Mouse (Mus musculus): ENCODE data around the gene Cux2. TPM values are rescaled to one million over a fixed set of nuclear protein-coding genes. Genes with fewer than 3 reads are reported as not detected.

The Cux2 gene
- polyA plus RNA-seq, 1 experiment from 2014 or later = 2.7 TPM

DNA sequence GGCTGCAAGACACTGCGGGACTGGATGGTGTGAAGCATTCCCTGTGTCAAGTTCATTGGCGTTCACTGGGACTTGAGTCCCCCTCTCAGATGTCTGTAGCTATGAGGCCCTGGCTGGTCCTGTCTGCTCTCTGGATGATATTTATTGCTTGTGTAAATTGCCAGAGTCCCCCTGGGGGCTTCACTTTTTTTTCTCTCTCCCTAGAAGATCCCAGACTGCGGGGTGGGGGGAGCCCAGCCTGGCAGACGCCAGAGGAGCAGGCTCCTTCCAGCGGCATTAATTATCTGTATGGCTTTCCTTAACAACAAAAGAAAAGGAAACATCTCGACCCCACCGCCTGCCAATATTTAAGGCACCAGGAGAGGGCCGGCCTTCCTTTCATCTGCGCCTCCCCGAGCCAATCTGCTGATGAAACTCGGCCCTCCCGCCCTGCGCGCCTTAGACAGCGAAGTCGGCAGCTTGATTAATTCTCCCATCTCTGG, 68.2 kb downstream of the Cux2 start:
- no peak overlapping the region for H3K4me2 ChIP-seq
- H3K27ac ChIP-seq = no peak overlapping the region
- H3K9me3 ChIP-seq (replicated peaks) = no peaks in the 10 kb centered on the region
- no peak for ATAC-seq
- 38% methylated on average over 16 of the region's 16 CpGs for WGBS (ENCODE audit: insufficient replicate concordance)
- no peak overlapping the region for H3K4me3 ChIP-seq
- H3K9ac ChIP-seq = no peak overlapping the region
- H3K27me3 ChIP-seq (replicated peaks) = no peaks in the 10 kb centered on the region
- H3K36me3 ChIP-seq = no peaks in the 10 kb centered on the region
- no peaks in the 10 kb centered on the region for H3K4me1 ChIP-seq

DNA sequence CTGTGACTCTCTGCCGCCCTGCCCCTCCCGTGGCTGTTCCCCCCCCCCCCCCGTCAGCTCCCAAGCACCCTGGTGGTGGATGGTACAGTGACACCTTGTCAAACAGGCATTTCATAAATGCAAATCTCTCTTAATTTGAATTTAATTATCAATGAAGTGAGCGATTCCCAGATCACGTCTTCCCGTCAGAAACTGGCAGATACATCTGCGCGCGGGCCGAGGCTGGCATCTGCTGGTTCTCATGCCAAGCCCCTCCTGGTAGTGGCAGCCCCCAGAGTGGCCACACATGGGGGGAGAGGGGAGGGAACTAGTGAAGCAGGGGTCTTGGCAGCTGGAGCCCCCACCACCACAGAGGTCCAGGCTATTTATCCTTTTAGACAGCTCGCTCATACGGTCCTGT, 73.6 kb downstream of the Cux2 start:
- Histone ChIP-seq H3K4me3 (no peak overlapping the region), H3K27me3 (replicated peaks) (no peaks in the 10 kb centered on the region), H3K9me3 (replicated peaks) (no peaks in the 10 kb centered on the region), H3K9ac (no peak overlapping the region), H3K36me3 (no peaks in the 10 kb centered on the region), H3K4me2 (no peak overlapping the region), H3K27ac (no peak overlapping the region), H3K4me1 (no peaks in the 10 kb centered on the region)
- 80% methylated on average over 12 of the region's 12 CpGs for WGBS (ENCODE audit: insufficient replicate concordance)
- no peak for ATAC-seq

DNA sequence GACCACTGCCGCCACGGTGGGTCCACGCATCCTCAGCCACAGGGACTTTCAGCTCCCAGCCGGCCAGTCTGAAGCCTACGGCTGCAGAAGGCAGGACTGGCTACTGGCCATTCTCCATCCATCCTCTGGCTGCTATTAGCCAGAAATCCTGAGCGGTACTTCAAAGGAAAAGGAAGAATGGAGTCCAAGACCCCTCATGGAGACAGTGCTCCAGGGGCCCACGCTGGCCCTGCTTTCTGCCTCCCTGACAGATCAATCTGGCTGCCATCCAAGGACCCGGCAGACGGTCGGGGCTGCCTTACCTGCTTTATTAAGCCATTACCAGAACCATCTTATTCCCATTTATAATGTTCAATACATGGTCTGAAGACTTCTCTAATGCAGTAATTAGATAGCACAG, 76.4 kb downstream of the Cux2 start:
- H3K27ac ChIP-seq = no peak overlapping the region
- no peaks in the 10 kb centered on the region for H3K4me1 ChIP-seq
- no peak overlapping the region for H3K4me3 ChIP-seq
- H3K4me2 ChIP-seq = no peak overlapping the region
- H3K9me3 ChIP-seq (replicated peaks) = no peaks in the 10 kb centered on the region
- no peak for ATAC-seq
- no peaks in the 10 kb centered on the region for H3K36me3 ChIP-seq
- H3K9ac ChIP-seq = no peak overlapping the region
- 74% methylated on average over 10 of the region's 10 CpGs for WGBS (ENCODE audit: insufficient replicate concordance)
- no peaks in the 10 kb centered on the region for H3K27me3 ChIP-seq (replicated peaks)

DNA sequence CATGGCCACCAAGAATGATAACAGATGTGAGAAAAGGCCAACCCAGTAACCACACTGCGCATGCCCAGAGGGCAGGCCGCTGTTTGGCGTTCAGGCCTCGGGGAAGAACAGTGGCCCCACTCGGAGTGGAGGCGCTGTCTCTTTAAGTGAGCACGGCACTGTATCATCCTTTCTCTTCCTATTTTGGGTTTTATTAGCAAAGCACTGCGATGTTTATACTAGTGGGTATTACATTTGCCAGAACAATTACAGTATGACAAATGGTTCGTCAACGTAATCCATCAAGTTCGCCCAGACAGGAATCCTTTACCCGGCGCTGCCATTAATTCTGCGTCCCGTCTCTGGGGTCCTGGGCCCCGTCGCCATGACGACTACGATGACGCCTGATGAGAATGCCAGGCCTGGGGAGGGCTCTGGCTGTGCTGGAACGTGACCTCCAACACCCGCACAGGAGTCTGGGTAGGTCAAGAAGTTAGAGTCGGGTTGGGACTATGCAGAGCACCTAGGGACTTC, 77.2 kb downstream of the Cux2 start:
- Histone ChIP-seq H3K4me1 (no peaks in the 10 kb centered on the region), H3K36me3 (no peaks in the 10 kb centered on the region), H3K4me2 (no peak overlapping the region), H3K27me3 (replicated peaks) (no peaks in the 10 kb centered on the region), H3K9ac (no peak overlapping the region), H3K9me3 (replicated peaks) (no peaks in the 10 kb centered on the region), H3K27ac (no peak overlapping the region), H3K4me3 (no peak overlapping the region)
- ATAC-seq = no peak
- WGBS (ENCODE audit: insufficient replicate concordance) = 58% methylated on average over 23 of the region's 23 CpGs

DNA sequence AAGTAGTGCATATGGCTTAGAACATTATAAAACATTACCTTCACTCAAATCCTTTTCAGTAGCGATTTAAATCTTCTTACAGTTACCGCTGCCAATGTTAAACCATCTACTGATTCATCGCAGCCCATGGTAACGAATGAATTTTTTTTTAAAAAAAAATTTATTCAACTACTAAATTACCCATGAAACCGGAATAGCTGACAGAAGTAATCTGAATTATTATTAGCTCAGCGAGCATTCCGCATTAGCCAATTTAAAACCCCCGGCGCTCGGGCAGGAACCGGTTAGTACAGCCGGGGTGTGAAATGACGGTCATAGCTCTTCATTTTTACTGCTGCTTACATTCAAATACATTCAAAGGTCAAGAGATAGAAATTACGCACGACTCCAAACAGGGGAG, 80.9 kb downstream of the Cux2 start:
- Histone ChIP-seq H3K27ac (no peak overlapping the region), H3K4me2 (no peak overlapping the region), H3K36me3 (no peaks in the 10 kb centered on the region), H3K9me3 (replicated peaks) (no peaks in the 10 kb centered on the region), H3K4me1 (peaks cover 9% of the 10 kb centered on the region), H3K27me3 (replicated peaks) (peaks cover 5% of the 10 kb centered on the region; the same call in 1 of the 2 replicates), H3K9ac (no peak overlapping the region), H3K4me3 (no peak overlapping the region)
- no peak for ATAC-seq
- WGBS (ENCODE audit: insufficient replicate concordance) = 78% methylated on average over 15 of the region's 15 CpGs

DNA sequence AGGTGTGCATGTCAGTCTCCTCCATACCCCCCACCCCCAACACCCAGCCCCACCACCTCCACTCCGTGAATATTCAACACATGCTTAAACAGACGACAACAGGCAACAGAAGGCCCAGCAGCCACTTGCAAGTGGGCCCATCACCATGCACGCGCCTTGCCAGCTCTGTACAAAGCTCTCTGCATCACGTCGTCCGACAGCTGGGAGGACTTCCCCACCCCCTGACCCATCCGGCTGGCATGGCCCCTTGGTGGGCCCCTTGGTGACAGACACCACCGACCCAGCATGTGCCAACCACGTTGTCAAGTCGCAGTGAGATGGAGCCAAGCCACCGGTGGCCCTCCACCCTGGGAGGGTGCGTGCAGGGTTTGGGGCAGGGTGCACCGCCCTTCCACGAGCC, 81.5 kb downstream of the Cux2 start:
- no peak overlapping the region for H3K4me3 ChIP-seq

DNA sequence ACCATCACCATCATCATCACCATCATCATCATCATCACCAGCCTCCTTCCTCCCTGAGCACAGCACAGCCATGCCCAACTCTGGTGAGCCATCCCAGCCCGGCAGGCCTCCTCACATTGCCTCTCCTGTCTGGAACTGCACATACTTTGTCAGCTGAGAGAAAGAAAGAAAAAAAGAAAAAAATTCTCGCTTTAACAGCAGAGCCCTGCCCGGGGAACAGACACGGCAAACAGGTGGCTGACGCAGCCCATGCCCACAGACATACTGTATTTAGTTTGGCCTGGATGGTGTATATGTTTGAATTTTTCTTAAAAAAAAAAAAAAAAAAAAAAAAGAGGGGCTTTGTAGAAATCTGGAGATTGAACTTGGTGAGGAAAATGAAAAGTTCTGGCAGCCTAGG, 82.4 kb downstream of the Cux2 start:
- no peak overlapping the region for H3K4me3 ChIP-seq
- H3K36me3 ChIP-seq = no peaks in the 10 kb centered on the region
- H3K4me2 ChIP-seq = no peak overlapping the region
- H3K4me1 ChIP-seq = peaks cover 9% of the 10 kb centered on the region
- no peak overlapping the region for H3K27ac ChIP-seq
- H3K9me3 ChIP-seq (replicated peaks) = no peaks in the 10 kb centered on the region
- peaks cover 5% of the 10 kb centered on the region; the same call in 1 of the 2 replicates for H3K27me3 ChIP-seq (replicated peaks)
- H3K9ac ChIP-seq = no peak overlapping the region
- ATAC-seq = no peak
- WGBS (ENCODE audit: insufficient replicate concordance) = 72% methylated on average over 5 of the region's 5 CpGs

More for the DNA sequence above, 81.5 kb downstream of the Cux2 start:
- H3K9me3 ChIP-seq (replicated peaks) = no peaks in the 10 kb centered on the region
- no peak overlapping the region for H3K9ac ChIP-seq
- H3K27ac ChIP-seq = no peak overlapping the region
- peaks cover 9% of the 10 kb centered on the region for H3K4me1 ChIP-seq
- H3K36me3 ChIP-seq = no peaks in the 10 kb centered on the region
- no peak overlapping the region for H3K4me2 ChIP-seq
- H3K27me3 ChIP-seq (replicated peaks) = peaks cover 5% of the 10 kb centered on the region; the same call in 1 of the 2 replicates
- ATAC-seq = no peak
- WGBS (ENCODE audit: insufficient replicate concordance) = 76% methylated on average over 15 of the region's 15 CpGs

DNA sequence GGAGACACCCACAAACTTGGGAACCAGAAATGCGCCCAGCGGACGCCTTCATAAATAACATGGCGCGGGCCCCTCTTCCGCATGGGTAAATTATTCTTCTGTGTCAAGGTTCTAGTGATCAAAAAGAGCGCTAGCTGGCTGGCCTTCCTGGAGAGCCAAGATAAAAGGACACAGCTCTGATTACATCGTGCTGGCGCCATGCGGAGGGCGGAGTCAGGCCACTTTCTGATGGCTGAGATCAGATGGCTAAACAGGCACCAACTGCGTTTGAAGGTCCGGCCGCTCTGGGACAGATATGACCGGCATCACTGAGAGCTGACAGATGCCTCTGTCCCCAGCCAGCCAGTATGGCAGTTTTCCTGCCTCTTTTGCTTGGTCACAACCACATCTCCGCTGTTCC, 83.0 kb downstream of the Cux2 start:
- no peak overlapping the region for H3K4me3 ChIP-seq
- H3K9ac ChIP-seq = no peak overlapping the region
- H3K27ac ChIP-seq = no peak overlapping the region
- 34% methylated on average over 16 of the region's 16 CpGs for WGBS (ENCODE audit: insufficient replicate concordance)
- no peak for ATAC-seq
- H3K9me3 ChIP-seq (replicated peaks) = no peaks in the 10 kb centered on the region
- H3K4me1 ChIP-seq = peaks cover 9% of the 10 kb centered on the region
- no peaks in the 10 kb centered on the region for H3K36me3 ChIP-seq
- peaks cover 5% of the 10 kb centered on the region; the same call in 1 of the 2 replicates for H3K27me3 ChIP-seq (replicated peaks)
- H3K4me2 ChIP-seq = 0 out of 2 replicates have a peak overlapping the region, but pooled peaks have one; percentile 13

DNA sequence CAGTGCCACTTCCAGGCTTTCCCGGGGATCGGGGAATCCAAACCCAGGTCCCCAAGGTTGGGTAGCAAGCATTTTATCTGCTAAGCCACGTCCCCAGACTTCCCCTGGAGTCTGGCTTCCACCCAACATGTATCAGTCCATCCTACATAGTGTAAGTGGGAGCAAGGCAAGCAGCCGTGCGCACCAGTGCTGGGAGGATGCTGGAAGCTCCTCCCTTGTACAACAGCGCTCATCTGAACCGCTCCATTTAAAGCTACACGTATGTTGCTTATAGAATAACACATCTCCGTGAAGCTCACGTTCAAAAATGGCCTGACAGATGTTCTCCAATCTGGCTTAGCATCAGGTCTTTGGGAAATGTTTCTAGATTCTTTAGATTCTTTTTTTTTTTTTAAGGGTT, 86.9 kb downstream of the Cux2 start:
- H3K27ac ChIP-seq = no peak overlapping the region
- H3K36me3 ChIP-seq = no peaks in the 10 kb centered on the region
- no peak overlapping the region for H3K9ac ChIP-seq
- H3K4me1 ChIP-seq = peaks cover 9% of the 10 kb centered on the region
- peaks cover 5% of the 10 kb centered on the region; the same call in 1 of the 2 replicates for H3K27me3 ChIP-seq (replicated peaks)
- no peak overlapping the region for H3K4me3 ChIP-seq
- no peak for ATAC-seq
- no peaks in the 10 kb centered on the region for H3K9me3 ChIP-seq (replicated peaks)
- WGBS (ENCODE audit: insufficient replicate concordance) = 70% methylated on average over 10 of the region's 10 CpGs
- H3K4me2 ChIP-seq = no peak overlapping the region

DNA sequence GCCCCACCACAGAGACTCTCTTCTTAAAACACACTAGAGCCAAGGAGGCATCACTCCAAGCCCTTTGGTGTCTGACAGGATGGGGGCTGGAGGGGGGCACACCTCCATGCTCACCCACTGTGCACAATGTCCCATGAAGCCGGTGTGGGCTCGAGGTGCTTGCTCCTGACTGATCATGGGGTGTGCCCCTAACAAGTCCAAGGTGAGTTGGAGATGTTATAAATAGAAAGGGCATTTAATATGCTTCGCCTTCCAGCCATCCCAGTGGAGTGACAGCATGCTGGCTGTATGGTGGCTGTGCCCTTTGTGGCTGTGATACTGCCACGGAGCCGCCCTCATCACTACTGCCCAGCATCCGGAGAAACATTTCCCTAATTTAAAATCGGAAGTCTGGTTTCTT, 87.5 kb downstream of the Cux2 start:
- Histone ChIP-seq H3K36me3 (no peaks in the 10 kb centered on the region), H3K27ac (no peak overlapping the region), H3K9me3 (replicated peaks) (no peaks in the 10 kb centered on the region), H3K27me3 (replicated peaks) (peaks cover 5% of the 10 kb centered on the region; the same call in 1 of the 2 replicates), H3K4me2 (no peak overlapping the region), H3K4me3 (no peak overlapping the region), H3K9ac (no peak overlapping the region), H3K4me1 (peaks cover 9% of the 10 kb centered on the region)
- 68% methylated on average over 7 of the region's 7 CpGs for WGBS (ENCODE audit: insufficient replicate concordance)
- ATAC-seq = no peak

DNA sequence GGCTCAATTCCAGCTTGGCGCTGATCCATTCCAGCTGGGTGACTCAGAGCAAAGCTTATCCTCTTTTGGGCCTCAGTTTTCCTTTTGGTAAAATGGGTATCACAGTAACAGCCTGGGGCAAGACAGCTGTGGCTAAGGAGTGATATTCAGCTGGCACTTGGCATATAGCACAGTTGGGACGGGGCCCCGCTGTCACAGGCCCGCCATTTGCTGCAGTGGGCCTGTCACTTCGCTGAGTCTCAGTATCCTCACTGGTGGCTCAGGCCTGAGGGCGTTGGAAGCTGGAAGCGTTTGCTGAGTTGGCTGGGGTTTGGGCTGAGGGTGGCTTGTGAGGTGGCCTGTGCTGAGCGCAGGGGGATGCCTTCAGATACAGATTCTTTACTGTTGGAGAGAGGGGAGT, 88.6 kb downstream of the Cux2 start:
- no peak for ATAC-seq
- peaks cover under 1% of the 10 kb centered on the region; the same call in 1 of the 2 replicates for H3K4me1 ChIP-seq
- 71% methylated on average over 8 of the region's 8 CpGs for WGBS (ENCODE audit: insufficient replicate concordance)
- H3K27me3 ChIP-seq (replicated peaks) = peaks cover 5% of the 10 kb centered on the region; the same call in 1 of the 2 replicates
- no peak overlapping the region for H3K27ac ChIP-seq
- H3K9ac ChIP-seq = no peak overlapping the region
- no peaks in the 10 kb centered on the region for H3K36me3 ChIP-seq
- H3K4me2 ChIP-seq = no peak overlapping the region
- no peak overlapping the region for H3K4me3 ChIP-seq
- no peaks in the 10 kb centered on the region for H3K9me3 ChIP-seq (replicated peaks)

DNA sequence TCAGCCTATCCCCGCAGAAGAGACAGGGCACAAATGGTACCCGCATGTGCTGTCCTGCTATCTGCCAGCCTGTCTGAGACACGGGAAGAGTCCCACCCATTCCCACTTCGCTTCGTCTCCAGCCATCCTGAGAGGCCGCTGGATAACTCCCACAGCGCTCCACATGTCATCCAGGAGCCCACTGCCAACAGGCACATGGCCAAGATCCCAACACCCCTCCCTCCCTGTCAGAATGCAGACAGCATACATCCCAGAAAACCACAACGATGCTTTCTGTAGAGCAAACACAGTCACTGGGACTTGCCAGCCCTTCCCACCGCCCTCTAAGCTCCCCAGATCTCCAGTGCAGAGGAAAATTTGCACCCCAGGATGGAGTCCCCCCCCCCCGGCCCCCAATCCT, 90.2 kb downstream of the Cux2 start:
- H3K9ac ChIP-seq = no peak overlapping the region
- no peaks in the 10 kb centered on the region for H3K36me3 ChIP-seq
- ATAC-seq = no peak
- no peak overlapping the region for H3K4me2 ChIP-seq
- 66% methylated on average over 10 of the region's 10 CpGs for WGBS (ENCODE audit: insufficient replicate concordance)
- no peaks in the 10 kb centered on the region for H3K4me1 ChIP-seq
- no peak overlapping the region for H3K27ac ChIP-seq
- H3K4me3 ChIP-seq = no peak overlapping the region
- no peaks in the 10 kb centered on the region for H3K9me3 ChIP-seq (replicated peaks)
- H3K27me3 ChIP-seq (replicated peaks) = peaks cover 5% of the 10 kb centered on the region; the same call in 1 of the 2 replicates

DNA sequence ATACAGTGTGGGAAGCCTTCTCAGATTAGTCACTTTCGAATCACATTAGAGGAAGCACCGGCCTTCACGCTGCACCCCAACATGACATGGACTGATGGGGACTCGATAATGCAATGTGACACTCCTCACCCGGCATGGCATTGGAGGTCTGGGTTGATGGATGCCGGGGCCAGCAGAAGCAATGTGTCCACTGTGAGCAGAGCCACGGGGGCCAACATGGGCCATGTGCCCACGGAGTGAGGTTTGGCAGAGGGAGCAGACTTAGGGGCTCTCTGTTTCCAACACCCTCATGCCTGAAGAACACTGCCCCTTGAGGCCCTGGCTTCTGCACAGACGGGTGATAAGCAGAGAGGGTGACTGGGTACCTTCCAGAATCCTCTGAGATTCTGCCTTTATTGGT, 91.4 kb downstream of the Cux2 start:
- ATAC-seq = no peak
- WGBS (ENCODE audit: insufficient replicate concordance) = 53% methylated on average over 9 of the region's 9 CpGs
- Histone ChIP-seq H3K4me2 (no peak overlapping the region), H3K4me1 (no peaks in the 10 kb centered on the region), H3K27ac (no peak overlapping the region), H3K4me3 (no peak overlapping the region), H3K36me3 (no peaks in the 10 kb centered on the region), H3K27me3 (replicated peaks) (no peaks in the 10 kb centered on the region), H3K9me3 (replicated peaks) (no peaks in the 10 kb centered on the region), H3K9ac (no peak overlapping the region)
